In the genomic region with DNA sequence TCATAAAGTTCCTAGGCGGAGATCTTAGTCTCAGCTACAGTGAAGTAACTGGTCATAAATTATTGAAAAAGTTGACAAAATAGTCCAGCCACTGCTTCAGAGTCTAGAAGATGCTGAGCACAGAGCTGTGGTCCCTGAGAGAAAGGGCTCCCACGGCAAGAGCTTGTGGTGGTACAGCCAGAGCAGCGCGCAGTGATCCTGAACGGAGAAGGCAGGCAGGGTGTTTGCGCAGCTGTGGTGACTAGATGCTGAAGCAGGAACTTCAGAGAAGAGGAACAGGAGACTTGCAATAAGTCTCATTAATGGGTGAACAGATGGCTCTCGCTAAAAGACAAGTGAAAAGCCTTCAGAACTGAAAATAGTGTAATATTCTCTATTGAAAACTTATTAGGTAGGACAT, we compare ENCODE assay signal across 14 mouse cellular contexts.
DNase-seq lines count a peak whose midpoint lies in the region; ATAC-seq and TF ChIP-seq lines count a peak whose summit lies in the region.
"Had no signal": no experiment of that assay in that cellular context is flagged by ENCODE, and none has a peak within 500 bp of the region (broad histone marks: within the 10 kb centered on the region; RNA-seq: fewer than 3 reads in every experiment).

No protein-coding gene starts in this region.

- H3K4me1 ChIP-seq in liver, postnatal 0 days (ENCODE audit: insufficient read depth), result no peaks in the 10 kb centered on the region
- no peaks in the 10 kb centered on the region for H3K4me1 ChIP-seq in liver, embryonic 12.5 days

- TF ChIP-seq CTCF in liver, postnatal 0 days (IDR thresholded peaks at IDR 0.05; ENCODE audit: low read depth), result no peak

- 39% methylated on average over 7 of the region's 7 CpGs for WGBS in liver, postnatal 0 days (ENCODE audit: insufficient replicate concordance)
- WGBS in liver, embryonic 12.5 days (ENCODE audit: insufficient replicate concordance), result 66% methylated on average over 7 of the region's 7 CpGs

- H3K4me3 ChIP-seq in liver, postnatal 0 days (ENCODE audit: low read depth, low read length), result no peak overlapping the region
- H3K4me3 ChIP-seq in liver, embryonic 12.5 days, result no peak overlapping the region
- H3K4me3 ChIP-seq: limb, embryonic 13.5 days; myocyte had no signal

- H3K27me3 ChIP-seq in liver, postnatal 0 days (ENCODE audit: insufficient read depth, low read length), result no peaks in the 10 kb centered on the region
- no peaks in the 10 kb centered on the region for H3K27me3 ChIP-seq in liver, embryonic 12.5 days (replicated peaks)

- DNase-seq in liver, postnatal 0 days, result peak; percentile 28
- peak; percentile 41 for DNase-seq in embryo, embryonic 11 days
- peak; percentile 43 for DNase-seq in kidney, postnatal 10 days
- no peak for DNase-seq in cerebellum, postnatal 36 days
- DNase-seq in frontal cortex, postnatal 25 days (ENCODE audit: low spot score in 2 of 2), result no peak
- no peak for DNase-seq in right cerebral cortex, postnatal 36 days (ENCODE audit: low spot score in 2 of 2)
- DNase-seq: adrenal gland, postnatal 36 days; cerebellum, adult 11 months; lung, adult 18-20 months had no signal

- H3K4me2 ChIP-seq in liver, postnatal 0 days (ENCODE audit: low read depth, low read length), result no peak overlapping the region
- no peak overlapping the region for H3K4me2 ChIP-seq in liver, embryonic 12.5 days
- H3K4me2 ChIP-seq: limb, embryonic 13.5 days had no signal

- TF ChIP-seq EP300 in liver, postnatal 0 days (IDR thresholded peaks at IDR 0.05; ENCODE audit: low read depth), result no peak

- H3K9me3 ChIP-seq in liver, postnatal 0 days (ENCODE audit: low read length), result no peaks in the 10 kb centered on the region
- H3K9me3 ChIP-seq in liver, embryonic 12.5 days (replicated peaks), result no peaks in the 10 kb centered on the region
- H3K9me3 ChIP-seq: limb, embryonic 13.5 days had no signal

- no peaks in the 10 kb centered on the region for H3K36me3 ChIP-seq in liver, postnatal 0 days (replicated peaks; ENCODE audit: insufficient read depth, low read length)
- H3K36me3 ChIP-seq in liver, embryonic 12.5 days, result no peaks in the 10 kb centered on the region
- H3K36me3 ChIP-seq: limb, embryonic 13.5 days had no signal

- ATAC-seq in liver, postnatal 0 days, result no peak
- no peak for ATAC-seq in liver, embryonic 12.5 days
- ATAC-seq in neutrophil, adult 5-6 weeks (ENCODE audit: extremely low read depth, insufficient number of reproducible peaks, low FRiP score, poor library complexity, severe bottlenecking), result peak; percentile 67; the same call in 1 of the 2 replicates
- ATAC-seq: hindbrain, embryonic 16.5 days had no signal

- H3K9ac ChIP-seq in liver, postnatal 0 days (replicated peaks), result no peak overlapping the region
- no peak overlapping the region for H3K9ac ChIP-seq in liver, embryonic 12.5 days
- H3K9ac ChIP-seq: limb, embryonic 13.5 days had no signal

- no peak overlapping the region for H3K27ac ChIP-seq in liver, postnatal 0 days (ENCODE audit: low read depth)
- H3K27ac ChIP-seq in liver, embryonic 12.5 days, result no peak overlapping the region
- H3K27ac ChIP-seq: limb, embryonic 13.5 days had no signal

Comparison
In these comparisons a context has a peak if more than half of its experiments do, and no peak if none do; other contexts are left out.
1. DNase-seq: peak in liver, postnatal 0 days (single experiment), embryo, embryonic 11 days (single experiment) and kidney, postnatal 10 days (single experiment); none in cerebellum, postnatal 36 days (0 of 2), frontal cortex, postnatal 25 days (0 of 2) and right cerebral cortex, postnatal 36 days (0 of 2).